Mouse (Mus musculus) lung, embryonic 16.5 days (tissue): ENCODE measurements at regions not wholly inside any gene's neighbourhood (a gene's known extent, or its start where the extent isn't known, plus 50 kb on each side); places are given as distances from the start of the nearest gene placed in this dataset.

Experiments used
- ATAC-seq: fragments of 200-750 bp; cut with Nextera tagmentation; 2 replicates; pipeline ENCODE4 v1.8.0; 2017; ENCODE audit warnings: low read depth, mild to moderate bottlenecking, moderate library complexity
- H3K27ac ChIP-seq: fragments of 300-500 bp; sonication (generic); 2 replicates; pipeline ENCODE4 v1.5.1; 2014; ENCODE audit warnings: mild to moderate bottlenecking, control low read depth, low read length
- H3K27me3 ChIP-seq: fragments of 300-500 bp; sonication (generic); 2 replicates; pipeline ENCODE4 v1.6.1; 2014; ENCODE audit warnings: low read depth, low read length, mixed read lengths; ENCODE audit not compliant: control insufficient read depth, insufficient read depth
- H3K36me3 ChIP-seq: fragments of 300-500 bp; sonication (generic); 2 replicates; pipeline ENCODE4 v1.6.1; 2014; ENCODE audit warnings: low read length; ENCODE audit not compliant: control insufficient read depth, insufficient read depth
- H3K4me1 ChIP-seq: fragments of 300-500 bp; sonication (generic); replicated peaks from 2 replicates; pipeline ENCODE4 v1.6.1; 2014; ENCODE audit warnings: low read length, mixed read lengths; ENCODE audit not compliant: control insufficient read depth, insufficient read depth
- H3K4me2 ChIP-seq: fragments of 300-500 bp; sonication (generic); 2 replicates; pipeline ENCODE4 v1.6.1; 2014; ENCODE audit warnings: low read depth, low read length, control low read depth
- H3K4me3 ChIP-seq: fragments of 300-500 bp; sonication (generic); 2 replicates; pipeline ENCODE4 v1.5.1; 2014; ENCODE audit warnings: mild to moderate bottlenecking, low read length, control low read depth
- H3K9ac ChIP-seq: fragments of 300-500 bp; sonication (generic); 2 replicates; pipeline ENCODE4 v1.6.1; 2014; ENCODE audit warnings: low read length, control low read depth
- H3K9me3 ChIP-seq: fragments of 300-500 bp; sonication (generic); 2 replicates; pipeline ENCODE4 v1.6.1; 2016; ENCODE audit warnings: low read length; ENCODE audit not compliant: control insufficient read depth
- WGBS: fragments of 180-500 bp; shearing (Covaris S2); extraction: QIAGEN DNeasy Blood & Tissue Kit; methylation state at CpG from one replicate; pipeline ENCODE4 v1.1.7; 2014; 5-methylcytosine and 5-hydroxymethylcytosine counted together

DNA sequence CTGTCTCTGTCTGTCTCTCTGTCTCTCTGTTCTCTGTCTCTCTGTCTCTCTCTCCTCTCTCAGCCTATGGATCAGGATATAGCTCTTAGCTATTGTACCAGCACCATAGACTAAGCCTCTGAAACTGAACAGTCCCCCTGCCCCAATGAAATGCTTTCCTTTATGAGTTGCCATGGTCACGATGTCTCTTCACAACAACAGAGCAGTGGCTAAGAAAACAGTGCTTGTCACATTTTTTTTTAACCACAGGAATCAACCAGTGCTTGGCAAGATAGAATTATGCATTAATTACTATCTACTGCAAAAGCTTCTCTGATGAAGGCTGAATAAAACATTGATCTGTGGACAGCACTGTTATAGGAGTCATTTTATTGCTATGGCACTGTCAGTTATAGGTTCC lies 114.6 kb upstream of the Slco6d1 start:
- Histone ChIP-seq H3K27ac (no peak overlapping the region), H3K27me3 (no peaks in the 10 kb centered on the region), H3K4me1 (no peaks in the 10 kb centered on the region), H3K9ac (no peak overlapping the region), H3K4me3 (no peak overlapping the region), H3K9me3 (no peaks in the 10 kb centered on the region), H3K36me3 (no peaks in the 10 kb centered on the region), H3K4me2 (no peak overlapping the region)
- 84% methylated on average over 1 of the region's 1 CpGs for WGBS
- ATAC-seq = no peak

DNA sequence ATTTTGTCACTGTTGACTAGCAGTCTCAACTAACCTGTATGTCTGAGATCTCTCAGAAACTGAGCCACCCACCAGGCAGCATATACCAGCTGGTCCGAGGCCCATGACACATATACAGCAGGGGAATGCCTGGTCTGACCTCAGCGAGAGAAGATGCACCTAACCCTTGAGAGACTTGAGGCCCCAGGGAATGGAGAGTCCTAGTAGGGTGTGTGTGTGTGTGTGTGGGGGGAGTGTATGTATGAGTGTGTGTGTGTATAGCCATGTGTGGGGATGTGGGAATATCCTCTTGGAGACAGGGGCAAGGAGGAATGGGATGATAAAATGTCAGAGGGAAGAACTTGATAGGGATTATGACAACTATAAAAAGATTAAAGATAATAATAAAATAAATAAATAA lies 113.4 kb upstream of the Slco6d1 start:
- Histone ChIP-seq H3K4me2 (no peak overlapping the region), H3K4me3 (no peak overlapping the region), H3K9me3 (no peaks in the 10 kb centered on the region), H3K9ac (no peak overlapping the region), H3K27ac (no peak overlapping the region), H3K27me3 (no peaks in the 10 kb centered on the region), H3K4me1 (no peaks in the 10 kb centered on the region), H3K36me3 (no peaks in the 10 kb centered on the region)
- WGBS = 90% methylated on average over 2 of the region's 2 CpGs
- ATAC-seq = no peak

DNA sequence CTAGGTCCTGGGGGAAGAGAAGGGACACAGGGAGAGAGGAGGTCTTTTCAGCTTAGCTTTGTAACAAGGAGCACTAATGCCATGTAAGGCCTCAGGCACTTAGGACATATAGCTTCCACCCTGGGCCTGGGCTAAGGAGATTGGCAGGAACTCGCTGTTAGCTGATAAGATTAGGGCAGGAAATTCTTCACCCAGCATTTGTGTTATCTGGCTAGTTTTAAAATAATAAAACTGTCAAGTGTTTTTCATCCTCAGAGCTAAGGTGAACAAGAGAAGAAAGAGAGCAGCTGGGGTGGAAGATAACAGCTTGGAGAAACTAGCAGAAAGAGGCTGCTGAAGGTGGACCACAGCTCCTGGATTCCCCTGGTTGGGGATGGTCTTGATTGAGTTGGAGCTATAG lies 111.0 kb upstream of the Slco6d1 start:
- Histone ChIP-seq H3K27ac (no peak overlapping the region), H3K4me1 (no peaks in the 10 kb centered on the region), H3K9me3 (no peaks in the 10 kb centered on the region), H3K4me3 (no peak overlapping the region), H3K9ac (no peak overlapping the region), H3K4me2 (no peak overlapping the region), H3K36me3 (no peaks in the 10 kb centered on the region), H3K27me3 (no peaks in the 10 kb centered on the region)
- no peak for ATAC-seq
- 14% methylated on average over 1 of the region's 1 CpGs for WGBS

DNA sequence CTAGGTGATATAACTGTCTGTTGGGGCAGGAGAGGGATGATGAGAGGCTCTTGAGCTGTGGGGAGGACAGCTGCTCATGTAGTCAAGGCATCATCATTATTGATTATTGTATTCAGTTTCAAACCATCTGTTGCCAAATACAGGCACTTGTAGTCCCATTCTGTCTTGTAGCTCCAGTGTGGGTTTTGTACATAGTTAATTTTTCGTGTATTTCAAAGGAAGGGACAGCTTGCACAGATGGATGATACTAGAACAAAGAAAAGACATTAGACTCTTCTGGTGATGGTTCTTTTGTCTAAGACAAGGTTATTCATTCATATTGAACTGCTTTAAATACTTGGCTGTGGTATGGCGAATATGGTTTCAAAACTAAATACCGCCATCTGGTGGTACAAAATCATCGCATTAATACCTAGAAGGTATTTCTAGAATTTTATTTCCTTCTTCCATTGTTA lies 70.8 kb upstream of the Slco6d1 start:
- Histone ChIP-seq H3K4me1 (no peaks in the 10 kb centered on the region), H3K27me3 (no peaks in the 10 kb centered on the region), H3K9ac (no peak overlapping the region), H3K9me3 (no peaks in the 10 kb centered on the region), H3K36me3 (no peaks in the 10 kb centered on the region), H3K4me2 (no peak overlapping the region), H3K4me3 (no peak overlapping the region), H3K27ac (no peak overlapping the region)
- WGBS = 24% methylated on average over 4 of the region's 4 CpGs
- no peak for ATAC-seq

DNA sequence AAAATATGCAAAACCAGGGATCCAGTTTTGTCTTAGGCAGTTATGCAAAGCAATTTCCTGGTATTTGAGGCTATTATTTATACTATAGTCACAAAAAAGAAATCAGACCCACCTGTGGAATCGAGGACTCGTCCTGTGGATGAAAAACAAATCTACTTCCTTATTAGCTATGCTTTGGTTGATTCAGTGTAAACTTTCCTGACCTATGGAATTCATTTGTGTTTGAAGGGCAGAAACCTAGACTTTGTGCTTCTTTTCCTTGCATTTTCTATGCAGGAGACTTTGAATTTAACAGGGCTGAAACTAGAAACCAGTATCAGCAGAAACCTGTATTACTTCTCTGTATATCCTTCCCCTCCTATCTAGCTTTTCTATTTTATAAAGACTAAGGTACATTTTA lies 70.2 kb upstream of the Slco6d1 start:
- Histone ChIP-seq H3K36me3 (no peaks in the 10 kb centered on the region), H3K4me2 (no peak overlapping the region), H3K4me3 (no peak overlapping the region), H3K9me3 (no peaks in the 10 kb centered on the region), H3K9ac (no peak overlapping the region), H3K27me3 (no peaks in the 10 kb centered on the region), H3K27ac (no peak overlapping the region), H3K4me1 (no peaks in the 10 kb centered on the region)
- WGBS = 34% methylated on average over 2 of the region's 2 CpGs
- no peak for ATAC-seq

DNA sequence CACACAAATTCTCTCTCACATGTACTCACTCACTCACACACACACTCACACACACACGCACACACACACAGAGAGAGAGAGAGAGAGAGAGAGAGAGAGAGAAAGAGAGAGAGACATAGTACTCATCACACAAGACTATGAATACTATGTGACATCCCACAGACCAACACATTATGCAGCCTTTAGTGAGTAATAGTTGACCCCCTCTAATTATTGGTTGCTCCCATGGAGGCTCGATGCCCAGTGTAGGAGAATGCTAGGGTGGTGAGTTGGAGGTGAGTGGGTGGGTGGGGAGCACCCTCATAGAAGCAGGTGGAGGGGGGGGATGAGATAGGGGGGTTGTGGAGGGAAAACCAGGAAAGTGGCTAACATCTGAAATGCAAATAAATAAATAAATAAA lies 69.4 kb upstream of the Slco6d1 start:
- no peak overlapping the region for H3K9ac ChIP-seq
- WGBS = 79% methylated on average over 2 of the region's 2 CpGs
- no peaks in the 10 kb centered on the region for H3K9me3 ChIP-seq
- no peak overlapping the region for H3K4me2 ChIP-seq
- H3K27ac ChIP-seq = no peak overlapping the region
- no peak overlapping the region for H3K4me3 ChIP-seq
- no peaks in the 10 kb centered on the region for H3K27me3 ChIP-seq
- ATAC-seq = no peak
- H3K4me1 ChIP-seq = no peaks in the 10 kb centered on the region
- H3K36me3 ChIP-seq = no peaks in the 10 kb centered on the region
